Mouse (Mus musculus) olfactory bulb, adult 2 months (tissue): ENCODE measurements around the gene Arntl. TPM values are rescaled to one million over a fixed set of nuclear protein-coding genes. Genes with fewer than 3 reads are reported as not detected.

Experiments used
- H3K27ac ChIP-seq: fragments of 200-500 bp; 2 replicates; pipeline ENCODE4 v1.5.1; 2012; ENCODE audit warnings: low read depth, low read length; ENCODE audit not compliant: insufficient read depth
- H3K4me1 ChIP-seq: fragments of 200-500 bp; 2 replicates; pipeline ENCODE4 v1.6.1; 2012; ENCODE audit warnings: low read length; ENCODE audit not compliant: control insufficient read depth, insufficient read depth
- H3K4me3 ChIP-seq: fragments of 200-500 bp; 2 replicates; pipeline ENCODE4 v1.5.1; 2012; ENCODE audit warnings: mild to moderate bottlenecking, low read depth, low read length, moderate library complexity; ENCODE audit not compliant: insufficient read depth
- CTCF ChIP-seq: fragments of 200-500 bp; IDR thresholded peaks from 2 replicates; pipeline ENCODE4 v1.5.1; 2012; ENCODE audit warnings: low read depth, mild to moderate bottlenecking, low read length, moderate library complexity; ENCODE audit not compliant: insufficient read depth
- POLR2A ChIP-seq: fragments of 200-500 bp; IDR thresholded peaks from 2 replicates; pipeline ENCODE4 v1.6.1; 2012; ENCODE audit warnings: mild to moderate bottlenecking, low read depth, low read length, moderate library complexity; ENCODE audit not compliant: insufficient read depth
- WGBS: fragments of 180-500 bp; shearing (Covaris S2); methylation state at CpG from one replicate; pipeline ENCODE4 v1.1.7; 2018; 5-methylcytosine and 5-hydroxymethylcytosine counted together
- polyA plus RNA-seq: library from polyadenylated mRNA; stranded (reverse); fragments of >200 nt; gene quantifications from 2 replicates; pipeline ENCODE4 v1.2.4, GENCODE M21; 2012; ENCODE audit warnings: low replicate concordance; ENCODE audit not compliant: missing spikeins, insufficient read depth, insufficient read length

Arntl gene
- polyA plus RNA-seq, 1 experiment: not detected

DNA sequence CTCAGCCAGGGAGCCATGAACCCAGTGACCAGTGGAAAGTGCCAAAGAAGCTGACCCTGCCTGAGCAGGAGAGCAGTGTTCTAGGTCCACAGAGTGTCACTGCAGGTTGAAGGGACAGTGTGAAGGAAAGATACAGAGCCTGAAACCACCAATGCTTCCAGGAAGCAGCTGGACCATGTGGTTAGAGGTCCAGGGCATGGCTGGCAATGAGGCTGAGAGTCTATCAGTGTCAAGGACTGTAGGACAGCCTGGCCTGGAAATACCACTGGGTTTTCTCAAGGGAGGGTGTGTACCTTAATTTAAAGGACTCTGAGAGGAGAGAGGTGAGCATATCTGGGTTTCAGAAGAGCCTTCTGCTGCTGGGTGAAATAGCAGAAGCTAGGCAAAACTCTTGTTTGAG is 22.2 kb upstream of the Arntl start:
- peaks cover 13% of the 10 kb centered on the region for H3K4me1 ChIP-seq
- TF ChIP-seq CTCF (no peak), POLR2A (no peak)

DNA sequence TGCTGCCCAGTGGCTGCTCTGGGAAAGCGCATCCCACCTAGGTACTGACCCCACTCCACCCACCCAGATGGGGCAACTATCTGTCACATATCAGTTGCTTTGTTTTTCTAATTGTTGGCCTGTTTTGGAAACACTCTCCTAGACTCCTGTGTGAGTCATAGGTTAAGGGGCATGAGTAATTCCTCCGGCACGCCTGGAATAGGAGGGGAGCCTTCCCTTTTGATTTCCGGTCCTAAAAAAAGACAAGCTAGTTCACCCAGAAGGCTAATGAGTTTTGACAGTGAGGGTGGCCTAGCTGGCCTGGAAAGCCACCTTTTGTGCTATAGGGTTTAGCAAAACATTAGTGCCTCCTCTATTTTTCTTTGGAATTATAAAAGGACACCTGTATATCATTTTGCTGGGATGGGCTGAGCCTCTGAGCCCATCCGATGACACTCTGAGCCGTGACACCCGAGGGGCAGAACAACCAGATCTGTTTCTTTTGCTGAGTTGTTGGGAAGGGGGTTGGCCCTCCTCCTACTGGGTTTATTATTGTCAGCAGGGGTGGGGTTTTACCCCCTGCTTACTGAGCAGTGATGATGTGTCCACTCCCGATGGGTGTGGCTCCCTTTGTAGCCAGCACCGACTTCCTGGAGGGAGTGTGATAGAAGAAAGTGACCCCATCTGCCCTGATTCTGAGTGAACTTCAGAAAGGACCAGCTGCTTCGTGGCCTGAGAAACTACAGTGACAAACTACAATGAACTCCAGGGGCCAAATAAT is 21.0 kb upstream of the Arntl start:
- H3K4me3 ChIP-seq: no peak overlapping the region
- WGBS: 67% methylated on average over 10 of the region's 10 CpGs
- H3K27ac ChIP-seq: no peak overlapping the region
- TF ChIP-seq POLR2A (no peak), CTCF (no peak)
- H3K4me1 ChIP-seq: peaks cover 13% of the 10 kb centered on the region

More for the DNA sequence above, 22.2 kb upstream of the Arntl start:
- Histone ChIP-seq H3K27ac (no peak overlapping the region), H3K4me3 (no peak overlapping the region)

DNA sequence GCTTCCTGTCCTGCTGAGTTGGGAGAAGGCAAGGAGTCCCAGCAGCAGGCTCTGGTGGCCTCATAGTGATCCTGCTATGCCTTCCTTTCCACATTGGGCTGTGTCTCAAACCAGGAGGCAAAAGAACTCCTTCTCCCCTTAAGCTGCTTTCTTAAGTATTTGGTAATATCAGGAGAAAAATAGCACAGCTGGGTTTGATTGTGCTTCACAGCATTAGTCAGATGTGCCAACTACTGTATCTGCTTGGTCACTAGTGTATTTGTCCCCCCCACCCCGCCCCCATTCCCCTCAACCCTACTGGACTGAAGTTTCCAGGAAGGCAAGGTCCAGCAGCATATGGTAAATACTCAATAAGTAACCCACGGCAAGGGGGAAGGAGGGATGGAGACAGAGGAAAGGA is 19.2 kb upstream of the Arntl start:
- peaks cover 10% of the 10 kb centered on the region for H3K4me1 ChIP-seq
- WGBS: 61% methylated on average over 2 of the region's 2 CpGs

DNA sequence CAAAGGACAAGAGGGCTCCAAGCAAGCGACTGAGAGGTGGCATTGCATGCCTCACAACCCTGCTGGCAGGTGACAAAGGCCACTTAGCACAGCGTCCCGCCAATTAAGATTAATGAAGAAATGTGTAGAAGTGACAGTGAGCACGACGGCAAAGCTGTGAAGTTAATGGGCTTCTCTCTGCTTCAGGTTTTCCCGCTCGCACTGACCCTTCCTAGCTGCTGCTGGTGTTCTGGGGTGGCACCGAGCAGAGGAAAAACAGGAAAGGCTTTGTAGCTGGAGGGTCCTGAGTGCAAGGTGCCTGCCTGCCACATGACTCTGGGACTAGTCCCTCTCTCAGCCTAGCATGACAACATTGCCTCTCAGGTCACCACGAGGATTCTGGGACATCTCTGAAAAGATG is 18.7 kb upstream of the Arntl start:
- Histone ChIP-seq H3K4me3 (no peak overlapping the region), H3K27ac (no peak overlapping the region), H3K4me1 (peaks cover 10% of the 10 kb centered on the region)
- no peak for TF ChIP-seq POLR2A
- TF ChIP-seq CTCF: no peak
- WGBS: 73% methylated on average over 9 of the region's 9 CpGs

More for the DNA sequence above, 19.2 kb upstream of the Arntl start:
- Histone ChIP-seq H3K27ac (no peak overlapping the region), H3K4me3 (no peak overlapping the region)
- TF ChIP-seq POLR2A (no peak), CTCF (no peak)

DNA sequence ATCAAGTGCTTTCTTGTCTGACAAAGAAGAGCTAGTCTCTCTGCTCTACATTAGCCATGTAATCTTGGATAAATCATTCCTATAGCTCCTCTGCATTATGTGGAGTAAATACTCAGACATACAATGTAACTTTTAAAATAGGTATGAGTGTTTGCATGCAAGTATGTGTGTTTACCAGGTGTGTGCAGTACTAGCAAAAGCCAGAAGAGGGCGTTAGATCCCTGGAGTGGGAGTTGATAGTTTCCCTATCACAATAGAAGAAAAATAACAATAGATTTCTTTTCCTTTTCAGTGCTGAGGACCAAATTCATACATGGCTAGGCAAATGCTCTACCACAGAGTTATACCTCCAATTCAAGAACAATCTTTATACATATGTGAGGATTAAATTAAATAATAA is 15.5 kb upstream of the Arntl start:
- H3K27ac ChIP-seq: no peak overlapping the region
- TF ChIP-seq CTCF (no peak), POLR2A (no peak)
- no peaks in the 10 kb centered on the region for H3K4me1 ChIP-seq
- WGBS: 81% methylated on average over 1 of the region's 1 CpGs
- no peak overlapping the region for H3K4me3 ChIP-seq

DNA sequence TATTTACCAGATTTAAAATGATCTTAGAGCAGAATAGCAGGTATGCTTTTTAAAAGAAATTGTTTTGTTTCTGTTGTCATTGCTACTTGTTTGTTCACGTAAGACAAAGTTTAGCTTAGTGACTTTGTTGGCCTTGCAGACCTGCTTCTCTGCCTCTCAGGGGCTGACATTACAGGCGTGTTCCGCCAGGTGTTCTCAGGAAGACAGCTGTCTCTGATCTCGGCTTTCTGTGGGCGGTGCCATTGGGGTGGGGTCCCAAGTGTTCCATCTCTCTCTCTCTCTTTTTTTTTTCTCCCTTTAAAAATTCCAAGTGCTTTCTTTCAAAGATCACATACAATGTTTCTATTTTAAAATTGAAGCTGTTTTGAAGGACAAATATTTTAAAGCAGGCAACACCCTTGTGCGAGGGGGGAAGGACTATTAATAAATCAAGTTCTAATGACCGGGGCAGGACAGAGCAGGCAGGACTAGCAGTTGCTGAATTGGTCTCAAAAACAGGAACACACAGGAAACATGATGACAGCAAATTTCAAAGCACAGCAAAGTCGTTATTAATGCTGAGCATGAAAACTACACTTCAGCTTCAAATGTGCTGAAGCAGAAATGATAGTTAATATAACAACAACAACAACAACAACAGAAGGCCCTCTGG is 14.4 kb upstream of the Arntl start:
- Histone ChIP-seq H3K4me3 (no peak overlapping the region), H3K27ac (no peak overlapping the region), H3K4me1 (peaks cover 6% of the 10 kb centered on the region; the same call in 1 of the 2 replicates)
- no peak for TF ChIP-seq POLR2A
- no peak for TF ChIP-seq CTCF
- 69% methylated on average over 8 of the region's 8 CpGs for WGBS

DNA sequence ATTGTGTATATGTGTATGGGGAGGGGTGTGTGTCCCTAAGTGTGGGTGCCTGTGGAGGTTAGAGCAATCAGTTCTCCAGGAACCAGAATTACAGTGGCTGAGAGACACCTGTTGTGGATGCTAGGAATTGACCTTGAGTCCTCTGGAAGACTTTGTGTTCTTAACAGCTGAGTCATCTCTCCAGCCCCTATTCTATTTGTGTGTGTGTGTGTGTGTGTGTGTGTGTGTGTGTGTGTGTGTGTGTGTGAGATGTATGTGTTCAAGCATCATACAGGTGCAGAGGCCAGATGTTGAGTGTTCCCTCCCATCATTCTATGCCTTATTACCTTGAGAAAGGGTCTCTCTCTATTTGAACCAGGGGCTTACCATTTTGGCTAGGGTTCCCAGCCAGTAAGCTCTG is 13.4 kb upstream of the Arntl start:
- no peak overlapping the region for H3K4me3 ChIP-seq
- TF ChIP-seq POLR2A: no peak
- no peak for TF ChIP-seq CTCF
- H3K27ac ChIP-seq: no peak overlapping the region
- peaks cover 6% of the 10 kb centered on the region; the same call in 1 of the 2 replicates for H3K4me1 ChIP-seq

DNA sequence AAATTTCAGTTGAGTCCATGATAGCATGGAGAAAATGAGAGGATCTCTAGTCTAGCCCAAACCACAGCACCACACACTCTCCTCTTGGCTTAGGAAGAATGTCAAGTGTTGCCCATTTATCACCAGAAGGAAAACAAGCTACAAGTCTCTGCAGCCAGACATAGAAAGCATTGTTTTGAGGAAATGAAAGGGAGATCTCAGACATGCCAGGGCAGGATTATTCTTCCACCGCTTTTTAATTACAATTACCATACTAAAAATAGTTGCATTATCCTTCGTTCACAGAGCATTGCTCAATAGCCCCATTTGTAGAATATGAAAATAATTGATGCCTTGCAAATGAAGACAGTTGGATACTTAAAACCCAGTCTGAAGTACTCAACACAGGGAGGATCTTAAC is 12.0 kb upstream of the Arntl start:
- 32% methylated on average over 2 of the region's 2 CpGs for WGBS
- no peak for TF ChIP-seq POLR2A
- TF ChIP-seq CTCF: no peak
- peaks cover 6% of the 10 kb centered on the region; the same call in 1 of the 2 replicates for H3K4me1 ChIP-seq
- H3K27ac ChIP-seq: no peak overlapping the region
- H3K4me3 ChIP-seq: no peak overlapping the region

DNA sequence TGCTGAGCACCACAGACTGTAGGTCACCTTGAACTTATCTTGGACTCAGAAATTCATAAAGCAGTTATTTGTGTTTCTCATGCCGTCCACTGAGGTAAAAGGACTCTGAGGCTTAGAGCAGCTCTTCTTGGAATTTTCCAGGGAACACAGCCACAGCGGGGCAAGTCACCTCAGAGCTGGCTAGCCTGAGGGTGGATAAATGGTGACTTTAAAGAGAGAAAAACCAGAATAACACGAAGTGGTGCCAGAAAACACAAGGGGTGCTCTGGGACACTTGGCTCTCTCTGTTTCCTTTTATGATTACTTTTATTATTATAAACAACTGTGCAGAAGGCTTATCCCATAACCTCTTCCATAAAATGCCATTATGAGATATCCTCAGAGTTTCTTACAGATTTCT is 11.1 kb upstream of the Arntl start:
- 87% methylated on average over 3 of the region's 3 CpGs for WGBS
- peaks cover 6% of the 10 kb centered on the region; the same call in 1 of the 2 replicates for H3K4me1 ChIP-seq
- H3K27ac ChIP-seq: no peak overlapping the region
- no peak for TF ChIP-seq POLR2A
- TF ChIP-seq CTCF: no peak
- no peak overlapping the region for H3K4me3 ChIP-seq
